ENCODE assay signal across 9 mouse cellular contexts in the genomic region with DNA sequence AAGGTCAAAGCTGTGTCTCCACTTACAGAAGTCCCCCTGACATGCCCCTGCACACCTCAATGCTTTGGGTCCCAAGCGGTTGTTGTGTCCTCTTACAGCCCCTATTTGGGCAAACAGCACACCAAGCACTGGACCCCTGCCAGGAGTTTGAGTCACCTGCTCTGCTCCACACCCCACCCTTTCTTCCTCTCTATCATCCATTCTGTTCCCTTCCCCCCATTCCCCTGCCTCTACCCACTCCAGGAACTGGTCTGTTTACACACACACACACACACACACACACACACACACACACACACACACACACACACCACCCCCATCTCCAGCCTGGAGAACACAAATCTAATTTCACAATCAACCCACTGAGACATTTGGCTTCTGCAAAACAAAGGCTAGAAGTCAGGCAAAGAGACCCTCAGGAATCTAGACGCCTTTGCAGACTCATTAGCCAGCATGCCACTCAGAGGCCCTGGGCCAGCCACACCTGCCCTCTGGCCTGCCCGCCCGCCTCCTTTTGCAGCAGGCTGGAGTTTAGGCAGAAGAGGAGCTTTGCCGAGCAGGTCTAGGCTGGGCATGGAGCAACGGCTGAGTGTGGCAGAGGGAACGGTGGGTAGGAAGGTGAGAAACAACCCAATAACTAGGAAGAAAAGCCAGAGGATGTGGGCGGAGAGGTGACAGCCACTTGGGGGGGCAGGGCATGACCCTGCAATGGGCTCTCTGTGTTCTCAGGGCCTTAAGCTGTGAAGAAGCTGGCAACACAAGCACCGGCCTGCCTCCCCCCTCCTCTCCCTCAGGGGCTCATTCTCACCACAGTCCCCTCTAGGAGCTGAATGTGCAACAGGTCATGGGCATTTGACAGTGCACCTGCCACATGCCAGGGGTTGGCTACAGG. TPM values are rescaled to one million over a fixed set of nuclear protein-coding genes. Genes with fewer than 3 reads are reported as not detected.
DNase-seq lines count a peak whose midpoint lies in the region; ATAC-seq lines count a peak whose summit lies in the region.
"Had no signal": no experiment of that assay in that cellular context is flagged by ENCODE, and none has a peak within 500 bp of the region (broad histone marks: within the 10 kb centered on the region; RNA-seq: fewer than 3 reads in every experiment).

No protein-coding gene starts in this region.

- no peak overlapping the region for H3K4me2 ChIP-seq in liver, embryonic 12.5 days
- no peak overlapping the region for H3K4me2 ChIP-seq in liver, embryonic 11.5 days
- 0 out of 2 replicates have a peak overlapping the region, but pooled peaks have one; percentile 5 for H3K4me2 ChIP-seq in neural tube, embryonic 15.5 days
- H3K4me2 ChIP-seq: liver, embryonic 13.5 days had no signal

- peaks cover 47% of the 10 kb centered on the region for H3K36me3 ChIP-seq in liver, embryonic 12.5 days
- peaks cover 25% of the 10 kb centered on the region for H3K36me3 ChIP-seq in liver, embryonic 11.5 days (ENCODE audit: control insufficient read depth, insufficient read depth, low read length)
- H3K36me3 ChIP-seq in neural tube, embryonic 15.5 days = peaks cover 48% of the 10 kb centered on the region

- peaks cover 5% of the 10 kb centered on the region for H3K9me3 ChIP-seq in liver, embryonic 12.5 days (replicated peaks)
- peaks cover 4% of the 10 kb centered on the region for H3K9me3 ChIP-seq in liver, embryonic 11.5 days (ENCODE audit: control insufficient read depth, low read length)
- no peaks in the 10 kb centered on the region for H3K9me3 ChIP-seq in neural tube, embryonic 15.5 days (replicated peaks)

- peak; percentile 64 to 70 for DNase-seq in cerebellum, adult 18-20 months
- no peak for DNase-seq in liver, embryonic 11.5 days (ENCODE audit: low spot score)
- peak; percentile 64 for DNase-seq in heart, postnatal 4 days
- DNase-seq in right cerebral cortex, postnatal 36 days (ENCODE audit: low spot score in 2 of 2) = no peak
- DNase-seq: liver, embryonic 13.5 days had no signal

- H3K27me3 ChIP-seq in liver, embryonic 12.5 days (replicated peaks) = peaks cover 9% of the 10 kb centered on the region
- H3K27me3 ChIP-seq in liver, embryonic 11.5 days (replicated peaks; ENCODE audit: control insufficient read depth, insufficient read depth, low read length) = no peaks in the 10 kb centered on the region
- no peaks in the 10 kb centered on the region for H3K27me3 ChIP-seq in neural tube, embryonic 15.5 days (replicated peaks)

- no peak for ATAC-seq in cerebellum, adult (ENCODE audit: insufficient number of reproducible peaks, low FRiP score, low TSS enrichment)
- ATAC-seq in liver, embryonic 12.5 days = no peak
- ATAC-seq in liver, embryonic 11.5 days (replicated peaks; ENCODE audit: low FRiP score) = no peak
- no peak for ATAC-seq in neural tube, embryonic 15.5 days (ENCODE audit: low FRiP score)
- no peak for ATAC-seq in CD4-positive, CD25-positive, alpha-beta regulatory T cell, adult 4 months

- peak overlapping the region; percentile 36; the same call in 1 of the 2 replicates for H3K27ac ChIP-seq in liver, embryonic 12.5 days
- no peak overlapping the region for H3K27ac ChIP-seq in liver, embryonic 11.5 days (ENCODE audit: low read depth, low read length)
- H3K27ac ChIP-seq in neural tube, embryonic 15.5 days (replicated peaks) = no peak overlapping the region
- H3K27ac ChIP-seq: liver, embryonic 13.5 days had no signal

- no peak overlapping the region for H3K9ac ChIP-seq in liver, embryonic 12.5 days
- H3K9ac ChIP-seq in liver, embryonic 11.5 days (ENCODE audit: low read depth, low read length) = no peak overlapping the region
- H3K9ac ChIP-seq in neural tube, embryonic 15.5 days (replicated peaks) = no peak overlapping the region; the same call in 1 of the 2 replicates
- H3K9ac ChIP-seq: liver, embryonic 13.5 days had no signal

- WGBS in liver, embryonic 12.5 days (ENCODE audit: insufficient replicate concordance) = 75% methylated on average over 9 of the region's 9 CpGs
- 75% methylated on average over 9 of the region's 9 CpGs for WGBS in liver, embryonic 11.5 days
- WGBS in neural tube, embryonic 15.5 days = 66% methylated on average over 9 of the region's 9 CpGs

- peaks cover 41% of the 10 kb centered on the region for H3K4me1 ChIP-seq in liver, embryonic 12.5 days
- peaks cover 21% of the 10 kb centered on the region for H3K4me1 ChIP-seq in liver, embryonic 11.5 days (replicated peaks; ENCODE audit: control insufficient read depth, insufficient read depth, low read length)
- H3K4me1 ChIP-seq in neural tube, embryonic 15.5 days = peaks cover 36% of the 10 kb centered on the region

- H3K4me3 ChIP-seq in liver, embryonic 12.5 days = no peak overlapping the region
- H3K4me3 ChIP-seq in liver, embryonic 11.5 days (ENCODE audit: low read depth, low read length) = no peak overlapping the region
- H3K4me3 ChIP-seq in neural tube, embryonic 15.5 days (replicated peaks) = no peak overlapping the region
- H3K4me3 ChIP-seq: liver, embryonic 13.5 days had no signal

RNA-seq across cellular contexts. Expression of a gene that starts 4.9 kb away (rescaled TPM):
- 12.5 and 14.1 TPM in 2 replicates for polyA plus RNA-seq in liver, embryonic 12.5 days (2016; fragmentation: Nextera tagmentation; extraction: Ambion mirVana)
- polyA plus RNA-seq in liver, embryonic 11.5 days (2014; fragmentation: Nextera tagmentation; extraction: Ambion mirVana) = 12.4 and 13.1 TPM in 2 replicates
- 10 to 100 TPM; 46.4 to 49.9 TPM for total RNA-seq in heart, postnatal 4 days (2021)
- 8.4 and 19.4 TPM in 2 replicates for polyA plus RNA-seq in neural tube, embryonic 15.5 days (2015; fragmentation: Nextera tagmentation; extraction: Ambion mirVana)
- polyA plus RNA-seq in CD4-positive, CD25-positive, alpha-beta regulatory T cell, adult 4 months (2017; shearing (Covaris generic)) = 1 to 10 TPM in 1 of 2 experiments, under 1 TPM in 1; 0.19 to 1.9 TPM

RNA-seq across cellular contexts. Expression of a gene that starts 11.9 kb away (rescaled TPM):
- 69.3 and 72.1 TPM in 2 replicates for polyA plus RNA-seq in liver, embryonic 12.5 days (2016; fragmentation: Nextera tagmentation; extraction: Ambion mirVana)
- polyA plus RNA-seq in liver, embryonic 11.5 days (2014; fragmentation: Nextera tagmentation; extraction: Ambion mirVana) = 107 and 114 TPM in 2 replicates
- total RNA-seq in heart, postnatal 4 days (2021) = 100 to 1,000 TPM; 145 to 150 TPM
- polyA plus RNA-seq in neural tube, embryonic 15.5 days (2015; fragmentation: Nextera tagmentation; extraction: Ambion mirVana) = 166 and 177 TPM in 2 replicates
- 100 to 1,000 TPM in 1 of 2 experiments, 10 to 100 TPM in 1; 83.6 to 119 TPM for polyA plus RNA-seq in CD4-positive, CD25-positive, alpha-beta regulatory T cell, adult 4 months (2017; shearing (Covaris generic))

RNA-seq across cellular contexts. Expression of a gene that starts 36.3 kb away (rescaled TPM):
- 26.9 and 27.6 TPM in 2 replicates for polyA plus RNA-seq in liver, embryonic 12.5 days (2016; fragmentation: Nextera tagmentation; extraction: Ambion mirVana)
- polyA plus RNA-seq in liver, embryonic 11.5 days (2014; fragmentation: Nextera tagmentation; extraction: Ambion mirVana) = 15.9 and 18.5 TPM in 2 replicates
- 1 to 10 TPM; 2.9 to 3.6 TPM for total RNA-seq in heart, postnatal 4 days (2021)
- polyA plus RNA-seq in neural tube, embryonic 15.5 days (2015; fragmentation: Nextera tagmentation; extraction: Ambion mirVana) = 1.8 and 5.4 TPM in 2 replicates
- polyA plus RNA-seq in CD4-positive, CD25-positive, alpha-beta regulatory T cell, adult 4 months (2017; shearing (Covaris generic)) = 1 to 10 TPM in 1 of 2 experiments, under 1 TPM in 1; 0.26 to 1.2 TPM

RNA-seq across cellular contexts. Expression of a gene that starts 50.6 kb away (rescaled TPM):
- 6.5 and 7.2 TPM in 2 replicates for polyA plus RNA-seq in liver, embryonic 12.5 days (2016; fragmentation: Nextera tagmentation; extraction: Ambion mirVana)
- 2.5 and 3.0 TPM in 2 replicates for polyA plus RNA-seq in liver, embryonic 11.5 days (2014; fragmentation: Nextera tagmentation; extraction: Ambion mirVana)
- total RNA-seq in heart, postnatal 4 days (2021) = 1 to 10 TPM; 8.2 to 9.0 TPM
- polyA plus RNA-seq in neural tube, embryonic 15.5 days (2015; fragmentation: Nextera tagmentation; extraction: Ambion mirVana) = 30.5 and 35.2 TPM in 2 replicates
- 10 to 100 TPM; 21.3 to 56.0 TPM for polyA plus RNA-seq in CD4-positive, CD25-positive, alpha-beta regulatory T cell, adult 4 months (2017; shearing (Covaris generic))

Comparison
In these comparisons a context has a peak if more than half of its experiments do, and no peak if none do; other contexts are left out.
1. DNase-seq: peak in cerebellum, adult 18-20 months (2 of 2) and heart, postnatal 4 days (single experiment); none in liver, embryonic 11.5 days (single experiment) and right cerebral cortex, postnatal 36 days (0 of 2).